Comparison of ENCODE assay signal across 10 mouse cellular contexts in the genomic region with DNA sequence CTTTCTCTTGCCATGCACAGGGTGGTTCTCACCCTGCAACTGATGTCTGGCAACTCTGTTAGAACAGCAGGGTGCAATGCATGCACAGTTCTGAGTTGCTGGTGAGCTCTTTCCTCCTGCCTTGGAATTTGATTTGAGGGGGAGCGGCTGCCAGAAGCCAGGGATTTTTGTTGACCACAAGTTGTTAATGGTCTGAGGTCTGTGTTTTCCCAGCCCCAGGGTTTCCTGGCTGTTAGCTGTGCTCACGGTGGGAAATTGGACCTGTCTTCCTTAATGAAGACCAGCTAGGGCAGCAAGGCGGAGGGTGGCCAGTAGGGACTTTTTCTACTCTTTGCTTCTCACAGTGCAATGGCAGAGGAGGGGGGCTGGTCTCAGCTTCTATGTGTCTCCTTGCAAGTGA. TPM values are rescaled to one million over a fixed set of nuclear protein-coding genes. Genes with fewer than 3 reads are reported as not detected.
DNase-seq lines count a peak whose midpoint lies in the region; ATAC-seq and TF ChIP-seq lines count a peak whose summit lies in the region.
"Had no signal": no experiment of that assay in that cellular context is flagged by ENCODE, and none has a peak within 500 bp of the region (broad histone marks: within the 10 kb centered on the region; RNA-seq: fewer than 3 reads in every experiment).

No protein-coding gene starts in this region.

- ATAC-seq in lung, embryonic 15.5 days (ENCODE audit: borderline replicate concordance, extremely low read depth, low FRiP score, low TSS enrichment), result no peak
- no peak for ATAC-seq in stomach, embryonic 14.5 days (ENCODE audit: insufficient number of reproducible peaks, insufficient read depth, low FRiP score, low read depth)

- 53% methylated on average over 3 of the region's 3 CpGs for WGBS in cerebellum, adult 2 months
- WGBS in lung, embryonic 15.5 days, result 47% methylated on average over 3 of the region's 3 CpGs
- 25% methylated on average over 3 of the region's 3 CpGs for WGBS in stomach, embryonic 14.5 days

- H3K9me3 ChIP-seq in lung, embryonic 15.5 days, result no peaks in the 10 kb centered on the region
- no peaks in the 10 kb centered on the region for H3K9me3 ChIP-seq in stomach, embryonic 14.5 days (ENCODE audit: control insufficient read depth, low read depth, low read length)
- H3K9me3 ChIP-seq: liver, embryonic 15.5 days had no signal

- no peaks in the 10 kb centered on the region for H3K27me3 ChIP-seq in cerebellum, adult 2 months (ENCODE audit: control insufficient read depth, insufficient read depth, low read length)
- no peaks in the 10 kb centered on the region for H3K27me3 ChIP-seq in lung, embryonic 15.5 days
- H3K27me3 ChIP-seq in stomach, embryonic 14.5 days (ENCODE audit: control insufficient read depth, insufficient read depth, low read length), result no peaks in the 10 kb centered on the region
- H3K27me3 ChIP-seq: liver, embryonic 15.5 days had no signal

- peak; percentile 29 to 38 for DNase-seq in cerebellum, postnatal 14 days
- no peak for DNase-seq in cerebellum, adult 2 months
- no peak for DNase-seq in lung, adult 18-20 months
- DNase-seq in hindlimb bud, embryonic 11.5 days (ENCODE audit: extremely low spot score, low read depth, low spot score), result peak; percentile 50
- no peak for DNase-seq in ovary, postnatal 10 days (ENCODE audit: low spot score)
- DNase-seq in heart, adult 9 months (ENCODE audit: low spot score in 2 of 2), result no peak
- DNase-seq: heart, postnatal 4 days had no signal

- H3K4me3 ChIP-seq in cerebellum, adult 2 months (replicated peaks; ENCODE audit: insufficient read depth, low read depth, low read length), result no peak overlapping the region
- H3K4me3 ChIP-seq in lung, embryonic 15.5 days, result no peak overlapping the region
- no peak overlapping the region for H3K4me3 ChIP-seq in stomach, embryonic 14.5 days (ENCODE audit: low read depth, low read length)
- H3K4me3 ChIP-seq: liver, embryonic 15.5 days had no signal

- no peak overlapping the region for H3K27ac ChIP-seq in cerebellum, adult 2 months (ENCODE audit: insufficient read depth, low read length)
- peak overlapping the region; percentile 58 for H3K27ac ChIP-seq in lung, embryonic 15.5 days
- peak overlapping the region; percentile 97 for H3K27ac ChIP-seq in stomach, embryonic 14.5 days (ENCODE audit: low read length)
- H3K27ac ChIP-seq: liver, embryonic 15.5 days had no signal

- H3K9ac ChIP-seq in lung, embryonic 15.5 days, result no peak overlapping the region
- H3K9ac ChIP-seq in stomach, embryonic 14.5 days (replicated peaks; ENCODE audit: low read depth, low read length), result no peak overlapping the region
- H3K9ac ChIP-seq: liver, embryonic 15.5 days had no signal

- H3K36me3 ChIP-seq in lung, embryonic 15.5 days, result peaks cover 18% of the 10 kb centered on the region; the same call in 1 of the 2 replicates
- H3K36me3 ChIP-seq in stomach, embryonic 14.5 days (ENCODE audit: control insufficient read depth, insufficient read depth, low read length), result peaks cover 11% of the 10 kb centered on the region
- H3K36me3 ChIP-seq: liver, embryonic 15.5 days had no signal

- no peak overlapping the region for H3K4me2 ChIP-seq in lung, embryonic 15.5 days
- no peak overlapping the region for H3K4me2 ChIP-seq in stomach, embryonic 14.5 days (replicated peaks; ENCODE audit: low read depth, low read length)
- H3K4me2 ChIP-seq: liver, embryonic 15.5 days had no signal

- H3K4me1 ChIP-seq in cerebellum, adult 2 months (ENCODE audit: control insufficient read depth, insufficient read depth, low read length), result peaks cover 26% of the 10 kb centered on the region
- H3K4me1 ChIP-seq in lung, embryonic 15.5 days, result peaks cover 68% of the 10 kb centered on the region
- peaks cover 64% of the 10 kb centered on the region for H3K4me1 ChIP-seq in stomach, embryonic 14.5 days (ENCODE audit: control insufficient read depth, insufficient read depth, low read length)
- H3K4me1 ChIP-seq: liver, embryonic 15.5 days had no signal

- TF ChIP-seq POLR2A in cerebellum, adult 2 months (IDR thresholded peaks at IDR 0.05; ENCODE audit: borderline replicate concordance, insufficient read depth, low read length), result no peak

- no peak for TF ChIP-seq CTCF in cerebellum, adult 2 months (IDR thresholded peaks at IDR 0.05; ENCODE audit: borderline replicate concordance, insufficient read depth, low read depth, low read length)

RNA-seq across cellular contexts. Expression of gene Col5a1, which starts 45.7 kb away (rescaled TPM):
- polyA plus RNA-seq in cerebellum, adult 2 months (2012; rRNA removed), result 12.9 and 15.3 TPM in 2 replicates
- 76.4 and 78.9 TPM in 2 replicates for polyA plus RNA-seq in lung, embryonic 15.5 days (2015; fragmentation: Nextera tagmentation; extraction: Ambion mirVana)
- polyA plus RNA-seq in stomach, embryonic 14.5 days (2014; fragmentation: Nextera tagmentation; extraction: Ambion mirVana), result 160 and 167 TPM in 2 replicates

Comparison
In these comparisons a context has a peak if more than half of its experiments do, and no peak if none do; other contexts are left out.
1. DNase-seq: peak in cerebellum, postnatal 14 days (2 of 2) and hindlimb bud, embryonic 11.5 days (single experiment); none in cerebellum, adult 2 months (0 of 2), lung, adult 18-20 months (0 of 2), ovary, postnatal 10 days (single experiment) and heart, adult 9 months (0 of 2).